Mouse (Mus musculus) gonadal fat pad, adult 2 months (tissue): ENCODE data around the gene Rab35. TPM values are rescaled to one million over a fixed set of nuclear protein-coding genes. Genes with fewer than 3 reads are reported as not detected.

Experiments
- polyA plus RNA-seq: library from polyadenylated mRNA; depleted of rRNA; stranded (reverse); fragments of >200 nt; gene quantifications from 2 replicates; pipeline ENCODE4 v1.2.3, GENCODE M21; 2012; rRNA removed

Rab35 gene
- polyA plus RNA-seq, 1 experiment: 51.2 TPM

Other genes starting within 250 kb of the Rab35 start
- 1.5 and 2.2 TPM in 2 replicates for gene Msi1, start 202.3 kb upstream of the Rab35 start, polyA plus RNA-seq
- gene Pla2g1b, start 165.6 kb upstream of the Rab35 start, polyA plus RNA-seq: 0.29 and 0.42 TPM in 2 replicates
- 44.3 and 51.1 TPM in 2 replicates for gene Sirt4, start 147.2 kb upstream of the Rab35 start, polyA plus RNA-seq
- 97.9 and 102 TPM in 2 replicates for gene Pxn, start 125.2 kb upstream of the Rab35 start, polyA plus RNA-seq
- gene Rplp0, start 72.4 kb upstream of the Rab35 start, polyA plus RNA-seq: 2,579 and 2,812 TPM in 2 replicates
- 51.4 and 51.7 TPM in 2 replicates for gene Gcn1l1, start 66.7 kb upstream of the Rab35 start, polyA plus RNA-seq
- gene Bicdl1, start 99.7 kb downstream of the Rab35 start, polyA plus RNA-seq: 51.5 and 56.8 TPM in 2 replicates
- 2.3 and 2.9 TPM in 2 replicates for gene Cit, start 213.4 kb downstream of the Rab35 start, polyA plus RNA-seq